Mouse (Mus musculus): ENCODE data around the gene Syt15. TPM values are rescaled to one million over a fixed set of nuclear protein-coding genes. Genes with fewer than 3 reads are reported as not detected.
A peak's percentile ranks its signal among the peaks of the same experiment; 100 is the strongest.
"Not testable (repeated sequence)": the region's sequence is repeated elsewhere in the genome, so short reads cannot be mapped to it uniquely, and the experiment has no call there.

Syt15 gene
- total RNA-seq, 2 experiments from 2014 or later = 0.30 to 0.32 TPM

DNA sequence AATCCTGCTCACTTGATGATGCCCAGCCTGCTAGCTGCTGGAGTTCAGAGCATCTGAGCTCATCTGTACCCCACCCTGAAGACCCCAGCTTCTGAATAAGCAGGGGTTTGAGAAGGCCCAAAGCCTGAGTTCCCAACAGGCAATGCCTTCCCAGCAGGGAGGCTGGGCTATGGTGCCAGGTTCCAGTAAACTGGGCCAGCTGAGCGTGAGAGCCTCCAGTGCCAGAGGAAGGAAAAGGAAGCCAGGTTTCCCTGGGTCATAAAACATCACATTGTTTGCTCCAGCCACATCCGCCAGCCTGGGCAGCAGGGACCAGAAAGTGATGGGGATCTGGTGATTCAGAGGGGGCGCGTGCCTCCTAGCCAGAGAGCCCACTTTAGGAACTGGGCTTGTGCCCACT, 7.2 kb downstream of the Syt15 start:
- DNase-seq (ENCODE audit: low spot score in 2 of 2) = peak in 1 of 2 experiments; percentile 11

DNA sequence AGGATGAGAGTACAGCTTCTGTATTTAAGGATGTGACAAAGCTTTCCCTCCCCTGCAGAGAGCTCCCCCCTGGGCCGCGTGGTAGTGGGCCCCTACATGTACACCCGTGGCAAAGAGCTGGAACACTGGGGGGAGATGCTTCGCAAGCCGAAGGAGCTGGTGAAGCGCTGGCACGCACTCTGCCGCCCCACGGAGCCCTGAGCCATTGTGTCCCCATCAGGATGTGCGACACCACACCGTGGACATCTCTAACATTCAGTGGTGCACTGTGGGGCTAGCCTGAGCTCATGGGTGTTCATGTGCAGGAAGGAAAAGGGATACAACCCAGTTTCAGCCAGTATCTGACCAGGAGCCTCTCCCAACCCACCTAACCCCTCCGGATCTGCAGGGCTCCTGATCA, 8.6 kb downstream of the Syt15 start:
- DNase-seq (ENCODE audit: low spot score in 2 of 2) = no peak

DNA sequence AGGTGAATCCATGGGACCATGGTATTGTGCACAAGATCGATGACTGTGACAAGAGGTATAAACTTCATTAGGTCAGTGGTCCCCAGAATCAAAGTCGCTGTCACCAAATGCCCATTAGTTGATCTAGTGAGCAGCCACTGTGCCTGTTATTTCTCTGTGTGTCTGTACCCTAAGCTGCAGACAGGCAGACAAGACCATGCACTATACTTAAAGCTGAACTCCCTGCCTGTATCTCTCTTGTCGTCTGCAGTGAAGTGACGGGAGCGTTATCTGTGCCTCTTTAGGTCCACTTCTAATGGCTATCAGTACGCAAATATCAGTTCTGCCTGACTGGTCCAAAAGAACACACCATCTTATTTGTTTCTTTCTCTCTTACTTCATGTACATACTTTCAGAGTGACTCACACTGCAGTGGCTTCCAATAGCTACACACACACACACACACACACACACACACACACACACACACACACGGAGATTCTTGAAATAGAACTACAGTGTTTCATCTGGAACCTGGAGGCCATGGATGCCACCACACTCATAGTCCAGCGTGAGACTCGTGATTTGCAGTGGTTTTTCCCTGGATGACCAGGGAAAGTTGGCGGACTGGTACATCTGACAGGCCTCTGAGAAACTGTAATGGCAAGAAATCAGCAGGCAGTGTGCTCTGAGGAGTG, 9.6 kb downstream of the Syt15 start:
- DNase-seq (ENCODE audit: low spot score in 2 of 2) = no peak

DNA sequence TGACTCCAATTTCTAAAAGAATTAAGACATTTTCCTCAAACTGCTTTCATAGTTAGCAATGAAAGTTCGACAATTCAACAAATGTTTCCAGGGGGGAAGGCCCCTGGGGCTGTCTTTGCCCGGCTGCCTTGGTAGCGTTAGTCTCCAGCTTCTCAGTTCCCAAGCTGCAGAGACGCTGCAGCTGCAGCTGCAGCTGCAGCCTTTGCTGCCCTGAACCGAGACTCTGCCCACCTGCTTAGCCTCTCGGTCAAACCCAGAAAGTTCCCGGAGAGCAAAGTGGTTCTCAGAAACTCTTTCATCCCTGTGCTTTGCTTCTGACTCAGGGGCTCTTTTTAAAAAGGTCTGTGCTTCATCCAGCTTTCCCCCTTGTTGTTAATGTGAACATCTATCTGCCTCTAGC, 12.9 kb downstream of the Syt15 start:
- DNase-seq (ENCODE audit: low spot score in 2 of 2) = no peak

DNA sequence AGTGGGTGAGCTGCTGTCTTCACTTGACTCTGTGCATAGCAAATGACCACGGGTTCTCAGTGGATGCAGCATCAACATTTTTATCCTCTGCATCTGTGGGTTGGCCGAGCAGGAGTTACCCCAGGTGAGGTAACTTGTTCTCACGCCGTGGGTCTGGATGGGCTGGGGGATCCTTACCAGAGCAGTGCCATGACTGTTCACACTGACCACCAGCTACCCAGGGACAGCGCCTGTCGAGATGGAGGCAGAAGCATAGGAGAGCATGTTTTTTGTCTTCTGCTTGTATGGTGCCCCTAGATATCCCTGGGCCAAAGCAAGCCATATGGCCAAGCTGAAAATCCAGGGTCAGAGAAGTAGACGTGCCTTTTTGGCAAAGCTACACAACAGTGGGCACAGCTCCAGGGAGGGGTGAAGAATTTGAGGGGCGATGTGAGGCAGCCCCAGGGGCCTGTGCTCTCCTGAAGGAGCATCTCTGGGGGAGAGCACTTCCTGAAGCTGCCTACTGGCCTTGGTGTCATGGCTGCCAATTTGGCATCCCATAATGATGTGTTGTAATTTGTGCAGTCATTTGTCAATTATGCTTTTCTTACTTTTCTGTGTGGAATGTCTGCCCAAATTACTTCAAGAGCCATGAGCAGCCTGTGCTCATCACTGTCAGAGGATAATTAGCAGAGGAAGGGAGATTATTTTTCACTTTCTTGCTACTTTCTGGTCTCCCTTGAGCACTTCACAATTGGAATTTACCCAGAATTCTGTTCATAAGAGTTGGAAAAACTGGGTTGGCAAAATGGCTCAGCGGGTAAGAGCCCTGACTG, 13.7 kb downstream of the Syt15 start:
- DNase-seq (ENCODE audit: low spot score in 2 of 2) = no peak

DNA sequence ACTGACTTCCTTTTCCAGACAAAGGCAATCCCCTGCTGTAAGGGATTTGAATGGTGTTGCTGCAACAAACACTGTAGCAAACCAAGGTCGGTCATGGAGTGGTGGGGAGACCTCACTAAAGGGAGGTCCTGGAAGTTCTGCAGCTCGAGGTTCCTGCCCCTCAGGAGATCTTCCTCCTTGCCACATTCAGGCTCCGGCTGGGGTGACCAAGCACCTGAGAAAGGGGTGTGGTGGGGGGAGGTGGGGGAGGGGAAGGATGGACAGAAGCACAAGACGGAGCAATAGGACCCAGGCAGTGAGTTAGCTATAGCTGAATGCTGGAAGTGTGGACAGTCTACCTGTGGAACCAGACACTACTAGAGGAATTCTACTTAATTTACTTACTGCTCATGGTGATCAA, 14.5 kb downstream of the Syt15 start:
- DNase-seq (ENCODE audit: low spot score in 2 of 2) = no peak

DNA sequence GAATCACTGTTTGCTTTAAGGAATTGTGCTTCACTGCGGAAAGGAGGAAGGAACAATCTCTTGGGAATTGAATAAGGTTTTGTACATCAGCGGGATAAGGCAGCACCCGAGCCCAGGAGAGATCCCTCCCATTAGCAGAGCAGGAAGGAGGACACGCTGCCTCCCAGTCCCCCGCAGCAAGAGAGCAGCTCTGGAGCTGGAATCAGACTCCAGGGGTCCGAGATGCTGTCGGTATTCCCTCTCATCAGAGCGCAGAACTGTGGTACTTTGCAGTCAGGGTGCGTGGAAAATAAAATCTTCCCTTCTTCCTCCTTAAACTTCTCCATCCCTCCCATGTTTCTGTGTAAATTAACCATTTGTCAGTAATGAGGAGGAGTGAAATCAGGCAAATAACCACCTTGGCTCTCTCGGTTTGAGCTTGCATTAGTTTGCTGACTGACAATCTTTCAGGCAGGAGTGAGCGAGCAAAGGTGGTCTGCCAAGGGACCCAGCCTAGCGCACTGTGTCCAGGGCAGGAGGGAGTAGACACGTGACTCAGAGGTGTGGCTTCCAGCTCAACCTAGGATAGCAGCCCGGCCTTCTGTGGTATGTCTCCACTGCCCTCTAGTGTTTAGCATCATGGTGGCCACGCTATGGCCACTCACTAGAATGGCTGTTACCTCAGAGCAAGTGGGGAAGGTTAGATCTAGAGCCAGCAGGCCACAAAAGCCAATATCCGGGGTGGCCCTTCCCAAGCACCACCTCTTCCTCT, 15.4 kb downstream of the Syt15 start:
- peak in 1 of 2 experiments; percentile 48 for DNase-seq (ENCODE audit: low spot score in 2 of 2)

DNA sequence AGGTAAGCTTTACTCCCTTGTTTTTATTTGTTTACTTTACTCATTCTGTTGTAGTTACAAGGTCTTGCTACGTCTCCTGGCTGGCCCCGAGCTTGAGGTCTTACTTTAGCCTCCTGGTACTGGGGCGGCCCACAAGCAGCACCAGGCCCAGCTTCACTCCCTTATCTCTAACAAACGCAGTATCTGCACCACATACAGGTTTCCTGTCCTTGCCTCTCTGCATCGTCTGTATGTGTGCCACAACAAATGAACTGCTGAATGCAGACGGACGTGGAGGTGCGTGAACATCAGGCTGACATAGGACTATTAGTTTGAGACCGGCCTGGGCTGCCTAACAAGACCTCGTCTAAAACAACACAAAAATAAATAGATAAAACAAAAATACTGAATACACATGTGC, 20.9 kb downstream of the Syt15 start:
- DNase-seq (ENCODE audit: low spot score in 2 of 2) = no peak

DNA sequence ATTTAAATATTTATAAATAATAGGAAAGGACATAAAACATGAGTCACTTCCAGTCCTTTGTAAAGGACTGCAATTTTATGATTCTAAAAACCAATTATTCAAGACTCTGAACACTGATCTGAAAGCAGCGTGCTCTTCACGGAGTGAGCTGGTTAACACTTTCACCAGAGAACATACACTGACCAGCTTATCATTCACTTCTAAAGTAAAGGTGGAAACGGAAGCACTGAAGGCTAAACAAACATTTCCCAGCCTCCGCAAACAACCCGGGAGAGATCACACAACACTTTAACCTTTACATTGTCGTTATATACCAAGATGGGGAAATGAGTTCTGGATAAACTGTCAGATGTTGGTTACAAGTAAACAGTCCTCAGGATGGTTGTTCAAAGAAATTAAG, 21.3 kb downstream of the Syt15 start:
- no peak for DNase-seq (ENCODE audit: low spot score in 2 of 2)

DNA sequence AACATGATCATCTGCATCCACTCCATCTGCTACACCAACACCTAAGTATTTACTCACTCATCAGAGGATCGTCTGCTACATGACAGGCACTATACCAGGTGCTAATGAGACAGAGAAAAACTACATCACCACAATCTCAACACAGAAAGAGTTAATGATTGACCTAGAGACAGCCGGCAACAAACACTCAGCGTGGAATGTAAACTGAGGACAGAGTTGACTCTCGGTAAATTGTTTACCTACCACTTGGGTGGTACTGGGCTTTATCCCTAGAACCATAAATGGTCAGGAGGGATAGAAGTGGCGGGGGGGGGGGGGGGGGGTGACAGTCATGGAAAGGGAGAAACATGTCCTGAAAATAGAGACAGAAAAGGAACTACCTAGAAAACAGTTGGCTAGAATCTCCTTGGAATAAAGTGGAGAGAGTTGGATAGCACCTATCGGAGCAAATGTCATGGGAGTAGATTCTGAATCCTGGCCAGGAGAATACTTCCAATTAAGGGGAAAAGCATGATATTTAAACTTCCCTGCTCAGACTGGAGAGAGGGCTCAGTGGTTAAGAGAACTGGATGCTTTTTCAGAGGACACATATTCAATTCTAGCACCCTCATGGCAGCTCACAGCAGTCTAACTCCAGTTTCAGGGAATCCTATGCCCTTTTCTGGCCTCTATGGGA, 33.2 kb downstream of the Syt15 start:
- DNase-seq (ENCODE audit: low spot score in 2 of 2) = no peak

DNA sequence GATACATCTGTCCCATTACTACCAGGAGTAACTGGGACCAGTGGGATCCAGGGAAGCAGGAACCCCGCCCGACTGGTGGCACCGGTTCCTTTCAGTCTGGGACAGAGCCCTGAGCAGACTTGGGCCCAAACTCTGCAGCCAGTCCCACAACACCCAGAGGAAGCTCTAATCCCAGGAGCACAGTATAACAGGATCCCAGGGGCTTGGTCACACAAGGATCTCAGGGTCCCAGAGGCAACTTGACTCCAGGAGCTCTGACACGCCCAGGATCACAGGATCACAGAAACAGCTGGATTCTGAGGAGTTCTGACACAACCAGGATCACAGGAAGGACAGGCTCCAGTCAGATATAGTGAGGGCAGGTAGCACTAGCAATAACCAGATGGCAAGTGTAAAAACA, 33.9 kb downstream of the Syt15 start:
- no peak for DNase-seq (ENCODE audit: low spot score in 2 of 2)

DNA sequence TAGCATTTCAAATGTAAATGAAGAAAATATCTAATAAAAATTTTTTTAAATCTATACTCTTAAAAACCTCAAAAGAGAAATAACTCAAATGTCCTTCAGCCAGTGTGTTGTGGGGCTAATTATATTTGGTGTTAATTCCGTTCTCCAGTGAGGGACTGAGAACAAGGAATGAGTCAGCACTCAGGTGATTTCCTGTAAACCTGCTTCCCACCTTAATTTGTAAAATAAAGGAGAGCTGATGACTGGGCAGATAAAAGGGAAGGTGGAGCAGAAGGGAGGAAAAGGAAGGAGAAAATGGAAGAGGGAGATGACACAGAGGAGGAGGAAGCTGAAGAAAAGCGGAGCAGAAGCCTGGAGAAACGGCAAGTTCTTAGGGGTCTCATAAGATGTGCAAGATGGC, 39.1 kb downstream of the Syt15 start:
- DNase-seq (ENCODE audit: low spot score in 2 of 2) = not testable (repeated sequence)

DNA sequence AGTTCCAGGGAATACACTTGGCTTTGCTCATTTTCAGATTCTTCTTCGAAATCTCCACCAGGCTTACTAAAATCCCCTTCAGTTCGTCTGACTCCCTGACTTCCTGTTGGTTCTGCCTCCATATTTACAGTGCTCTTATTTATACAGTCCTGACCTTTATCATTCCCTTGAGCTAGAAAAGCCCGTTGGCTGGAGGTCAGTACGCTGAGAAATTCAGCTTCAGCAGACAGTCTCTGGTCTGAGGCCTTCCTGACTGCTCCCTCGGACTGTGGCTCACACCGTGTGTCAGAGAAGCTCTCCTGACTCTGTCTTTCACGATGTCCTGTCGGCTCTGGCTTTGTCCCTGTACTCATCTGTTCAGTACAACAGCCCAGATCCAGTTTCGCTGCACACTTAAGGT, 48.7 kb downstream of the Syt15 start:
- DNase-seq (ENCODE audit: low spot score in 2 of 2) = no peak

DNA sequence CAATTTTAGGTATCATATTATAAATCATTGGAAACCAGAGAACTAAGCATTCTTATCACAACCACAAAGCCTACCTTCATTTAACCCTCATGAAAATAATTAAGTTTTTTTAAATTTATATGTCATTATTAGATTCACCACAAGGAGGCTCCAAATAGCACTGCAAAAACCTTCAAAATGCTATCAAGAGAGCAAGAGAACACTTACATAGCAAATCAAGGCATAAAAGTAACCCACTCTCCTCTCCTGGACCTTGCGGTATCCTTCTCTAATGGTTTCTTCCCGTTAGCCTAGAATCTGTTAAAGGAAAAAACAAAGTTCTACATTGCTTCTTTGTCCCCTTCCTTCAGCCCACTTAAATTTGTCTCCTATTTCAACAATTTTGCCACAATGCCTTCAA, 53.9 kb downstream of the Syt15 start:
- peak in 1 of 2 experiments; percentile 4 for DNase-seq (ENCODE audit: low spot score in 2 of 2)

DNA sequence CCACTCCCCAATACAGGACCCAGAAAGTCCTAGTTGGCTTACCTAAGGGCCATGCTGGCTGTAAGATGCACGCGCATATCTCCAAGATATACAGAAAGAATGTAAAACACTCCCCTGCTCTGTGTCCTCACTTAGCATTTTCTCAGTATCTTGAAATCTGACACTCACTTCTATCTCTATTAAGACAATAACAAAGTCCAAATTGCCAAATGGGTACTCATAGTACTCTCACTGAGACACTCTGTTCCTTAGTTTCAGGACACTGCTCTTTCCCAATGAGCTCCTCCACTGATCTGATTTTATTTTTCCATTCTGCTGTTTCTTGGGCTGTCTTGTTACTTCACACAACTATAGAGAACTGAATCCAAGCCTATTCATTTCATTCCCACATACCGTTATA, 54.7 kb downstream of the Syt15 start:
- no peak for DNase-seq (ENCODE audit: low spot score in 2 of 2)

DNA sequence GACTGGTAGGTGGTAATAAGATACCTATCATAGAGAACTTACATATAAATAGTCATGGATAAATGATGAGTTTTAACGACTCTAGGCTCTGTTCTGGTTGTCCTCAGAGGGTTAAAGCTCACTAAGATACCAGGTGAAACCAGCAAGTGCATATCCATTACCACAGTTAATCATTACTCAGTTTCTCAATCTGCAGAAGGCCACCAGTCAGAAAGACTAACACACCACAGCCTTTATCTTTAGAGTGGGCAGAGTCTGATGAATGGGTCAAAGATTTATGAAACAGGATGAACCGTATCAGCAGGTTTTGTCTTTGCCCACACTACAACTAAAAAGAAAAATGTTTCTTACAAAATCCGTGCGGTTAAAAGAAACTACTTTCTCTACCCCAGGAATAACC, 55.8 kb downstream of the Syt15 start:
- no peak for DNase-seq (ENCODE audit: low spot score in 2 of 2)

DNA sequence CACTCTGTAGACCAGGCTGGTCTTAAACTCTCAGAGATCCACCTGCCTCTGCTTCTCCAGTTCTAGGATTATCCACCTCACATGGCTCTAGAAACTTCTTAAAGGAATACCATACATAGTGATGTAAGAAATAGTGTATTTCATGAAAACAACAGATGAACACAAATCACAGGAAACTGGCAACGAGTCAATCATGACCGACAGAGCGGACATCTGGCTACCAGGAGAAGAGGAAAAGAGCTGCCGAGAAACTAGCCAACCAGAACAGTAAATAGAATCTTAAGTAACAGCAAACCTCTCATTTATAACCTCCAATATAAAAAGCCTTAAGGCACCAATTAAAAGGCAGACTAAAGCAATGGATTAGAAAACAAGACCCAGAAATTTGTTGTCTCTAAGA, 60.3 kb downstream of the Syt15 start:
- DNase-seq (ENCODE audit: low spot score in 2 of 2) = no peak

Measured in layer of hippocampus, adult 18-20 months (tissue).